Mouse (Mus musculus) layer of hippocampus, postnatal 14 days (tissue): ENCODE measurements around the gene Large2. TPM values are rescaled to one million over a fixed set of nuclear protein-coding genes. Genes with fewer than 3 reads are reported as not detected.
A peak's percentile ranks its signal among the peaks of the same experiment; 100 is the strongest.
"Not testable (repeated sequence)": the region's sequence is repeated elsewhere in the genome, so short reads cannot be mapped to it uniquely, and the experiment has no call there.

Experiments
- DNase-seq, 2 experiments: peaks; one replicate each; pipeline ENCODE4 v3.0.0; 2021 to 2022; ENCODE audit warnings: low spot score in 2 of 2, mixed read lengths in 1 of 2
- long read RNA-seq, 2 experiments: library from polyadenylated mRNA; stranded (forward); transcript quantifications; one replicate each; pipeline ENCODE4 v2.0.0; 2021
- total RNA-seq, 2 experiments: library from RNA; stranded (reverse); gene quantifications; 2 replicates each; pipeline ENCODE4 v1.2.3; 2021

The Large2 gene
- total RNA-seq = 1 to 10 TPM in 1 of 2 experiments, not detected in 1; 1.7 TPM
- long read RNA-seq, experiment 1 = 0 reads
- long read RNA-seq, experiment 2 = 0 reads

GRCm38 (mm10) chr2:92374514-92374913, at the start of gene Large2, which contains the start of gene Pex16:
Gene Large2, minus strand, starts transcription at chr2:92374869.
Gene Pex16, plus strand, starts transcription at chr2:92374676.
- peak in 1 of 2 experiments; percentile 36 for DNase-seq

DNA sequence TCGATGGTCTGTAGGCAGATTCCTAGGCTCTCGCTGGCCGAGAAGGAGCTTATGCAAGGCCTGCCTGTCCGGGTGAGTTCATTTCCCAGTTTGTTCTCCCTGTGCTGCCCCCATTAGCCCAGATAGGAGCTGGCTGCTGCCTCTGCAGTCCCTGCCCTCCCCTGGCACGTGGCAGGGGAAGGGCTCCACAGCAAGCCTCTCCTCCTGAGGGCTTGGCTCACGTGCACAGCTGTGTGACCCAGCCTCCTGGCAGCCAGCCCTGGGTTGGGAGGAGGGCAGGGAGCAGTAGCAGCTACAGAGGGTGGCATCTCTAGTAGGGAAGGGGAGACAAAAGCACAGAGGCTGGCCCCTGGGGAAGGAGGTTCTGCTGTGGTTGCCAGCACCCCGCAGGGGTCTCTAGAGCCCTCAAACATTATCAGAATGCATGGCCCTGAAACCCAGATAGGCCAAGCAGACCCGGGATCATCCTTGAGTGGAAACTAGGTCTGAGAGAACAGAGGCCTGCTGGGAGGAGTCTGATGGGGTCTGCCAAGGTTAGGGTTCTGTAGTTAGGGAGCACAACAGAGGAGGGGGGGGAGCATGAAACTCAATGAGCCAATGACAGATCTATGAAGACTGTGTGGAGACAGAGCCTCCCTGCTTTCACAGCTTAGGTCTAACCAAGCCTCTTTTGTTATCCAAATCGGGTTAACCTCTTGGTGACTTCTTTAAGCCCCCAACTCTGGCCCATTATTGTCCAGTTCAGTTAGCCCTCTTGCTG, 49.2 kb upstream of the Large2 start:
- peak; percentile 75 to 82 for DNase-seq

DNA sequence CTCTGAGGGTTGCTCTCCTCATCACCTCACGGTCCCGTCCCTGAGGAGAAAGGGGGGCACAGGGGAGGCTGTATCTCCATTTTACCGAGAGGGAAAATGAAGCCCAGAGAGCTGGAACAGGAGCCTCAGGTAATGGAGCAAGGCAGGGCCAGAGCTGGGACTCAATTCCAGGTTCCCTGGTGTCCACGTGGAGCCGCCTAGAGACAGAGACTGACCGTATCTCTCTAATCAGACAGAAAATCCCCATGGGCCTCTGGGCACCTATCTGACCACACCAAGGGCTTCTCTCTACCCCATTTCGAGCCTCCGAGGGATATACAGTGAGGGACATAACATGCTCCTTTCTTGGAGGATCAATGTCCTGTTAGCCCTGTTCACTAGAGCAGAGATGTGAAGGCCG, 48.5 kb upstream of the Large2 start:
- no peak for DNase-seq

DNA sequence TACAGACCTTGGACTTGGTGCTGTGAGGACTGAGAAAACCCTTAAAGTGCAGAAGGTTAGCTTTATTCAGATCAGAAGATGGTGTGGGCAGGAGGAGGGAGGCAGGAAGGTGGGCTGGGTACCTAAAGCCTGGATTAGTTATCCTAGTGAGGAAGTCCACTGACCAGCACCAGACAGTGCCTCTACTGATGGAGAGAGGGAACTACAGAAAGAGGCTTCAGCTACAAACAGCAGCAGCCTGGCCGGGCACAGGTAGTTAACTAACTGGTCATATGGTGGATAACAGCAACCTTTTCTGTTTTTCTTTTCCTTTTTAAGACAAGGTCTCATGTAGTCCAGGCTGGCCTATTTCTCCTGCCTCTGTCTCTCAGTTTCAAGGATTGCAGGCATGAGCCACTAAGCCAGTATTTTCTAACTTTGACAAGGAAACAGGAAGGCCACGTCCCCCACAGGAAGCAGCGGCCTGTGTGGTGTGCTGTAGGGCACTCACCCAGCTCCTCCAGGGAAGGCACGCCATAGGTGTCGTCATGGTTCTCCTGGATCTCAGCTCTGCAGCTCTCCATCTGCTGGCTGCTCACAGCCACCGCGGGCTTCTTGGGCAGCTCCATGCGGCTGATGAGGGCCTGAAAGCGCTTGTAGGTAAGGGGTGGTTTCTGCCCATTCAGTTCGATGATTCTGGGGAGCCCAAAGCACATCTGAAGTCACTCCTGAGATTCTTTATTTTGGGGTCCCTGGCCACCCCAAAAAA, 47.9 kb upstream of the Large2 start:
- no peak for DNase-seq

GRCm38 (mm10) chr2:92421723-92422387, 47.2 kb upstream of the Large2 start:
- DNase-seq = no peak

GRCm38 (mm10) chr2:92411705-92412104, 37.0 kb upstream of the Large2 start:
- DNase-seq = no peak

- DNase-seq = no peak
These were observed 33.8 kb upstream of the Large2 start for GRCm38 (mm10) chr2:92408309-92409045.

DNA sequence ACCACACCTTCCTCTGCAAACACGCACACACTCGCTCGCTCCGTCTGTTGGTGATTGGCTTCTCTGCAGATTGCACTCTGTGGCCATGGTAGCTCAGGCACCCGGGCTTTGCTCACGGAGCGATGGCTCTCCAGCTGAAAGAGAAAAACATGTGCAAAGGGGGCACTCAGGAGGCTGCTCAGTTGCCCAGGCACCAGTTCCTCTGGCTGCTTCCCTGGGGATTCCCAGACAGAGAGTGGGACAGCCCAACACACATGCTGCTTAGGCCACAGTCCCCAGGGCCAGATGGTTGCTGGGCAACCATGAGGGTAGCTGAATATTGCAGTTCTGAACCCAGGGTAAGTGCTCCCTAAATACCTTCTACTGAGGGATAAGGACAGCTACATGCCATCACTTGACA, 31.0 kb upstream of the Large2 start:
- DNase-seq = no peak

DNA sequence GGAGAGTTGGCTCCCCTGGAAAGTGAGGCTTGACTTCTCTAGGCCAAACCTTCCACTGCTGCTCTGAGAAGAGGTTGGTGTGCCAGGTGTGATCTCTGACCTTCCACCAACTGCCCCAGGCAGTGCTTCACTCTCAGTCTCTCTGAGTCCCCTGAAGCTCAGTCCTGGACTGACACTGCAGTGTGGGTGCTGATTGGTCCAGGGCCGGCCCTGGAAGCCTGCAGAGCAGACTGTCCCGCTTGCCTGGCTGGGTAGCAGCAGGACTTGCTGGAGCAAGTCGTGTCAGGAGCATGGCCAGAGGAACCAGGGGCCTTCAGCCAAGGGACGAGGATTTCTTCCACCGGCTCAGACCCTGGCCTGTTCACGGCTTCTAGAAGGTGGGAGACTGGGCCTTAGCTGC, 30.1 kb upstream of the Large2 start:
- DNase-seq = no peak

- DNase-seq = no peak
These were observed 29.2 kb upstream of the Large2 start for GRCm38 (mm10) chr2:92403776-92404319.

DNA sequence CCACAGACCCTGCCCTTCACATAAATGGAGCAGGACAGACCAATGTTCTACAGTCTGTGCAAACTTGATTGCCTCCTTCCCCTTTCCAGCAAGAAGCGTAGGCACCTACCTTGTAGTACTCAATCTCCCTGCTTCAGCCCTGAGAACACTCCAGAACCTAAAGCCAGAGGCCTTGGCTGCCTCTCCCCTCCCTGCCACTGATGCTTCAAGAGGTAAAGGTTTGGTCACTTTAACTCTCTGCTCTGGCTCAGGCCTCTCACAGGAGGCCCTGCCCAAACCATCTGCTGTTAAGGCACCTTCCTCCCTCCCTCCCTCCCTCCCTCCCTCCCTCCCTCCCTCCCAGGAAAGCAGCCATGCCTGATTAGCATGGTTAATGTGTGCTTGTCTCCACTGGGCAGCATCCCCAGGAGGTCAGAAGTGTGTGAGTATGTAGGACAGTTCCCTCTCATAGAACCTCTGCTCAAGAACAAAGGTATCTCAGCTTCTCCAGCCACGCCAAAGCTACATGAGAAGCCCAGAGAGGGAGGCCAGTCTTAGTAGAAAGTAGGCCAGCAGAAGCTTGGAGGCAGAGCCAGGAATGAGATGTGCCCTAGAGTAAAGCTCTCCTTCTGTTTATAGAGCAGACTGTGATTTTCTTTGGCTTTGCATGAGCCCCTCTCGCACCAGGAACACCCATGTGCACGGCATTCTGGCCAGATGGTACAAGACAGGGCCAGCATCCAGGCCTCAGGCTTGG, 28.1 kb upstream of the Large2 start:
- no peak for DNase-seq

GRCm38 (mm10) chr2:92401091-92401561, 26.5 kb upstream of the Large2 start, which contains the start of gene Mapk8ip1:
Gene Mapk8ip1, minus strand, starts transcription at chr2:92401263.
- DNase-seq = no peak

DNA sequence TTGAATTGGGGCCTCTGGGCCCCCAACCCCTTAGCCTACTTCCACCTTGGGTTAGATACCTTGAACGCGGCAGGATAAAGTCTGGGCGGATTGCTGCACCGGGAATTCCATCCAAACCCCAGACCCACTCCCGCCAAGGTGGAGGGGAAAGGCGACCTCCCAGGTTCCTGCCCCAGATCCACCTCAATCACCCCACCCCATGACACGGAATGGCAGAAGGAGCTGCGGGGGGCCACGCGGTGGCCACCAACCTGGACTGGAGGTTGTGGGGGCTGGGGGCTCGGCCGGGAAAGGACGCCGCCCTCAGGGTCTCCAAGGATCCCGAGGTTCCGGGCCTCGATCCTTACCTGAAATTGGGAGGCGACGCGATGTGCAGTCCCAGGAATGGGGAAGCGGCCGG, 26.0 kb upstream of the Large2 start:
- no peak for DNase-seq

- DNase-seq = not testable (repeated sequence)
These were observed 25.2 kb upstream of the Large2 start for GRCm38 (mm10) chr2:92399877-92400276.

DNA sequence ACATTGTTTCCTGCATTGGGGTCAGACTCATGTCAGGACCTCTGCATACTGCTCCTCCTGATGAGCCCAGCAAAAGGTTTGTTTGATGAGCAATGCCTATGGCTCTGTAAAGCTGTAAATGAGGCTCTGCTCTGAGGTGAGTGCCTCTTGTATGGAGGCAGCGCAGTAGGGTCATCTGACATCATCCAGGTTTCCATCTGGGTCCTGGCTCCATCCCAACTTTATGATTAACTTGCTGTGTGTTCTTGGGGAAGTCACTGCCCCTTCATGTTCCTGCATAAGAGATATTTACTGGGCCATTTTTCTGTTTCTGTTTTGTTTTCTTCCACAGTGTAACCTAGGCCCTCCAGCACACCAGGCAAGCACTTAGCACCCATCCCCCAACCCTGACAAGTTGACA, 22.8 kb upstream of the Large2 start:
- DNase-seq = no peak

DNA sequence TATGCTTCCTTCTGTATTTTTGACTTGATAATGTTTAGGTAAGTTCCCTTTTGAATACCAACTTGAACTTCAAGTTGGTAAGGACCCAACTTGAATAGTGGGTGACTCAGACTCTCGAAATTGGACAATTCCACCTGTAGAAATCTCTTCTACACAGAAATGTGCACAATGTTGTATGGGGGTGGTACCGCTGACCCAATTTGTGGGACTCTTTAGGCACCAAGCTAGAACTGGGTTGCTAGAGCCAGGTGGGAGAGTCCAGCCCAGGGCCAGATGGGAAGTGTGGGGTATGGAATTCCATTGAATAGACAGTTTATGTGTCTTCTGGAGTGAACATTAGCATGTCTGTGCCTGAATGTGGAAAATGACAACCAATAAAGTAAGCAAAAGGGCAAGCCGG, 20.9 kb upstream of the Large2 start:
- DNase-seq = no peak

DNA sequence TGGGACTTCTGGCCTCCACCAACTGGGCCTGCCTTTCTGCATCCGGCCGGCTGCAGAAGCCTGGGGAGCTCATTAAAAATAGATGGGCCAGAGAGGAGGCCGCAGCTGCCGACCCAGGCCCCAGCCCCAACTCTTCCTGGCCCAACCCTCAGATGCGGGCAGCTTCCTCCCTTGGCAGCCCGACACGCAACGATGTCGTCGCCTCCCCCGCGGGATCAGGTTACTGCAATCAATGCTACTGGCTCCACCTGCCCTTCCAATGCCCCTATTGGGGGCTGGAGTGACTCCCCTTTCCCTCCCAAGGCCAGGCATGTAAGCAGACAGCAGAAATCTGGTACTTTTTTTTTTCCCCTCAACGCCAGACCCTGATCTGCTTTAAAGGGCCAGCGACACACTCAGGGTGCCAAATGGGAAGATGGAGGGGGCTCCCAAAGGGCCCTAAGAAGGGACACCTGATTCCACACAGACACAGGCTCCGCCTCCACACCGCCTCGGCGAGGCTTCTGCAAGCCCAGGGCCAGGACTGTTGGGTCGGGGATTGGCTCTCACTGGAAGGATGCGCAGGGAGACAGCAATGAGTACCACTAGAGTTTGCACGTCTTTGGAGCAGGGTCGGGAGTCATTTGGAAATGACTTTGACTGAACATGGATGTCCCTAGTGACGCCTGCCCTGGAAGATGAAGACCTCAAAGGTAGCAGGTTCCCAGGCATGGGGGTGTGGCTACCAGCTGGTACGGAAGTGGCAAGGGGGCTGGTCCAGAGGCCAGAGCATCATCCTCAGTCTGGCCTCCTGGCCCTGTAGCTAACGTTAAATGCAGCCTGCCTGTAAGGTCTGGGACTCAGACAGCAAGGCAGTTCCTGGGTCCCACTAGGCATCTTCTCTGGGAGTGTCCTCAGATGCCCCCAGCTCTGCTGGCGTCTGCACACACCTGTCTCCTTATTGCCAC, 17.9 kb upstream of the Large2 start:
- DNase-seq = no peak

GRCm38 (mm10) chr2:92391703-92392317, 17.1 kb upstream of the Large2 start:
- no peak for DNase-seq
